Mouse (Mus musculus) hindbrain, embryonic 10.5 days (tissue): ENCODE measurements around the gene Pex7. TPM values are rescaled to one million over a fixed set of nuclear protein-coding genes. Genes with fewer than 3 reads are reported as not detected.

ENCODE experiments used
- DNase-seq: peaks from one replicate; pipeline ENCODE4 v3.0.0-alpha.2; 2017; ENCODE audit warnings: low spot score
- H3K27ac ChIP-seq: fragments of 300-500 bp; sonication (generic); 2 replicates; pipeline ENCODE4 v1.5.1; 2016; ENCODE audit warnings: mild to moderate bottlenecking, moderate library complexity
- H3K27me3 ChIP-seq: fragments of 300-500 bp; sonication (generic); 2 replicates; pipeline ENCODE4 v1.6.1; 2016; ENCODE audit warnings: mild to moderate bottlenecking; ENCODE audit not compliant: poor library complexity, insufficient read depth, severe bottlenecking
- H3K36me3 ChIP-seq: fragments of 300-500 bp; sonication (generic); 2 replicates; pipeline ENCODE4 v1.6.1; 2016; ENCODE audit warnings: mild to moderate bottlenecking, moderate library complexity
- H3K4me1 ChIP-seq: fragments of 300-500 bp; sonication (generic); replicated peaks from 2 replicates; pipeline ENCODE4 v1.6.1; 2016; ENCODE audit warnings: mild to moderate bottlenecking
- H3K4me3 ChIP-seq: fragments of 300-500 bp; sonication (generic); 2 replicates; pipeline ENCODE4 v1.5.1; 2016; ENCODE audit warnings: mild to moderate bottlenecking, moderate library complexity
- H3K9me3 ChIP-seq: fragments of 300-500 bp; sonication (generic); 2 replicates; pipeline ENCODE4 v1.6.1; 2016; ENCODE audit warnings: mild to moderate bottlenecking, moderate library complexity
- WGBS: fragments of 180-500 bp; shearing (Covaris S2); methylation state at CpG from one replicate; pipeline ENCODE4 v1.1.7; 2016; 5-methylcytosine and 5-hydroxymethylcytosine counted together
- polyA plus RNA-seq: library from polyadenylated mRNA; unstranded; fragments of >200 nt; fragmentation: Nextera tagmentation; extraction: Ambion mirVana; gene quantifications from 2 replicates; pipeline ENCODE4 v1.2.1, GENCODE M21; 2016

Gene Pex7
- polyA plus RNA-seq, 1 experiment from 2014 or later, result 31.7 TPM

- H3K36me3 ChIP-seq, result peaks cover 10% of the 10 kb centered on the region
- H3K9me3 ChIP-seq, result no peaks in the 10 kb centered on the region
- no peaks in the 10 kb centered on the region for H3K4me1 ChIP-seq
- H3K4me3 ChIP-seq, result no peak overlapping the region
- H3K27me3 ChIP-seq, result no peaks in the 10 kb centered on the region
- H3K27ac ChIP-seq, result no peak overlapping the region
- WGBS, result 53% methylated on average over 3 of the region's 3 CpGs
- no peak for DNase-seq
Observed at GRCm38 (mm10) chr10:19891686-19892085, 15.8 kb downstream of the Pex7 start.

GRCm38 (mm10) chr10:19889908-19890307 lies 17.6 kb downstream of the Pex7 start:
- Histone ChIP-seq H3K4me3 (no peak overlapping the region), H3K4me1 (no peaks in the 10 kb centered on the region), H3K9me3 (no peaks in the 10 kb centered on the region), H3K27ac (no peak overlapping the region), H3K36me3 (peaks cover 10% of the 10 kb centered on the region), H3K27me3 (no peaks in the 10 kb centered on the region)
- no peak for DNase-seq
- 83% methylated on average over 3 of the region's 3 CpGs for WGBS

- Histone ChIP-seq H3K4me1 (no peaks in the 10 kb centered on the region), H3K4me3 (no peak overlapping the region), H3K9me3 (no peaks in the 10 kb centered on the region), H3K36me3 (peaks cover 17% of the 10 kb centered on the region), H3K27me3 (no peaks in the 10 kb centered on the region), H3K27ac (no peak overlapping the region)
- WGBS, result 89% methylated on average over 3 of the region's 3 CpGs
- DNase-seq, result no peak
Observed at GRCm38 (mm10) chr10:19886249-19886648, 21.2 kb downstream of the Pex7 start.

- Histone ChIP-seq H3K4me3 (no peak overlapping the region), H3K9me3 (no peaks in the 10 kb centered on the region), H3K27ac (no peak overlapping the region), H3K27me3 (no peaks in the 10 kb centered on the region), H3K36me3 (peaks cover 17% of the 10 kb centered on the region), H3K4me1 (no peaks in the 10 kb centered on the region)
- 82% methylated on average over 4 of the region's 4 CpGs for WGBS
- no peak for DNase-seq
Observed at GRCm38 (mm10) chr10:19884409-19884808, 23.1 kb downstream of the Pex7 start.

GRCm38 (mm10) chr10:19880437-19880836 lies 27.1 kb downstream of the Pex7 start:
- no peak overlapping the region for H3K27ac ChIP-seq
- no peaks in the 10 kb centered on the region for H3K27me3 ChIP-seq
- H3K4me1 ChIP-seq, result peaks cover 5% of the 10 kb centered on the region; the same call in 1 of the 2 replicates
- 77% methylated on average over 3 of the region's 3 CpGs for WGBS
- no peaks in the 10 kb centered on the region for H3K9me3 ChIP-seq
- no peak overlapping the region for H3K4me3 ChIP-seq
- DNase-seq, result no peak
- peaks cover 10% of the 10 kb centered on the region; the same call in 1 of the 2 replicates for H3K36me3 ChIP-seq

- H3K27ac ChIP-seq, result no peak overlapping the region
- no peak overlapping the region for H3K4me3 ChIP-seq
- no peaks in the 10 kb centered on the region for H3K27me3 ChIP-seq
- peaks cover 5% of the 10 kb centered on the region; the same call in 1 of the 2 replicates for H3K4me1 ChIP-seq
- 76% methylated on average over 6 of the region's 6 CpGs for WGBS
- no peak for DNase-seq
- H3K9me3 ChIP-seq, result no peaks in the 10 kb centered on the region
- H3K36me3 ChIP-seq, result peaks cover 8% of the 10 kb centered on the region; the same call in 1 of the 2 replicates
Observed at GRCm38 (mm10) chr10:19879161-19879560, 28.3 kb downstream of the Pex7 start.

GRCm38 (mm10) chr10:19877679-19878078 lies 29.8 kb downstream of the Pex7 start:
- no peaks in the 10 kb centered on the region for H3K27me3 ChIP-seq
- whole genome bisulfite sequencing, result 87% methylated on average over 9 of the region's 9 CpGs
- H3K4me1 ChIP-seq, result peaks cover 5% of the 10 kb centered on the region; the same call in 1 of the 2 replicates
- H3K36me3 ChIP-seq, result 0 out of 2 replicates have a peak, but pooled peaks cover 4% of the 10 kb centered on the region
- DNase-seq, result no peak
- no peaks in the 10 kb centered on the region for H3K9me3 ChIP-seq
- H3K4me3 ChIP-seq, result no peak overlapping the region
- H3K27ac ChIP-seq, result no peak overlapping the region

GRCm38 (mm10) chr10:19877257-19877656 lies 30.2 kb downstream of the Pex7 start:
- H3K9me3 ChIP-seq, result no peaks in the 10 kb centered on the region
- H3K4me1 ChIP-seq, result peaks cover 5% of the 10 kb centered on the region; the same call in 1 of the 2 replicates
- H3K27me3 ChIP-seq, result no peaks in the 10 kb centered on the region
- 91% methylated on average over 8 of the region's 8 CpGs for WGBS
- H3K4me3 ChIP-seq, result no peak overlapping the region
- no peak overlapping the region for H3K27ac ChIP-seq
- H3K36me3 ChIP-seq, result 0 out of 2 replicates have a peak, but pooled peaks cover 4% of the 10 kb centered on the region
- DNase-seq, result no peak

GRCm38 (mm10) chr10:19876669-19877068 lies 30.8 kb downstream of the Pex7 start:
- no peaks in the 10 kb centered on the region for H3K36me3 ChIP-seq
- no peaks in the 10 kb centered on the region for H3K27me3 ChIP-seq
- DNase-seq, result no peak
- H3K27ac ChIP-seq, result no peak overlapping the region
- no peak overlapping the region for H3K4me3 ChIP-seq
- peaks cover 5% of the 10 kb centered on the region; the same call in 1 of the 2 replicates for H3K4me1 ChIP-seq
- WGBS, result 55% methylated on average over 7 of the region's 7 CpGs
- H3K9me3 ChIP-seq, result no peaks in the 10 kb centered on the region

GRCm38 (mm10) chr10:19875346-19875745 lies 32.1 kb downstream of the Pex7 start:
- WGBS, result 92% methylated on average over 5 of the region's 5 CpGs

GRCm38 (mm10) chr10:19855597-19856306 lies 51.7 kb downstream of the Pex7 start:
- Histone ChIP-seq H3K27ac (no peak overlapping the region), H3K4me1 (peaks cover 14% of the 10 kb centered on the region), H3K36me3 (no peaks in the 10 kb centered on the region), H3K9me3 (no peaks in the 10 kb centered on the region), H3K27me3 (peaks cover 34% of the 10 kb centered on the region), H3K4me3 (no peak overlapping the region)
- no peak for DNase-seq
- 93% methylated on average over 7 of the region's 7 CpGs for WGBS

More at GRCm38 (mm10) chr10:19875346-19875745, 32.1 kb downstream of the Pex7 start:
- Histone ChIP-seq H3K4me1 (peaks cover 5% of the 10 kb centered on the region; the same call in 1 of the 2 replicates), H3K27me3 (no peaks in the 10 kb centered on the region), H3K27ac (no peak overlapping the region), H3K9me3 (no peaks in the 10 kb centered on the region), H3K36me3 (no peaks in the 10 kb centered on the region), H3K4me3 (no peak overlapping the region)
- DNase-seq, result no peak

GRCm38 (mm10) chr10:19853609-19854008 lies 53.9 kb downstream of the Pex7 start:
- 71% methylated on average over 2 of the region's 2 CpGs for WGBS
- H3K9me3 ChIP-seq, result no peaks in the 10 kb centered on the region
- DNase-seq, result no peak
- H3K36me3 ChIP-seq, result no peaks in the 10 kb centered on the region
- H3K27ac ChIP-seq, result no peak overlapping the region
- H3K4me1 ChIP-seq, result peaks cover 33% of the 10 kb centered on the region
- peaks cover 56% of the 10 kb centered on the region for H3K27me3 ChIP-seq
- H3K4me3 ChIP-seq, result no peak overlapping the region

GRCm38 (mm10) chr10:19852776-19853175 lies 54.7 kb downstream of the Pex7 start:
- WGBS, result 36% methylated on average over 6 of the region's 6 CpGs
- peaks cover 64% of the 10 kb centered on the region for H3K27me3 ChIP-seq

More at GRCm38 (mm10) chr10:19852776-19853175, 54.7 kb downstream of the Pex7 start:
- Histone ChIP-seq H3K4me3 (no peak overlapping the region), H3K27ac (no peak overlapping the region), H3K9me3 (no peaks in the 10 kb centered on the region), H3K4me1 (peaks cover 33% of the 10 kb centered on the region), H3K36me3 (no peaks in the 10 kb centered on the region)
- DNase-seq, result no peak
